Mouse (Mus musculus) stomach, postnatal 0 days (tissue): ENCODE data around the gene Col11a2. TPM values are rescaled to one million over a fixed set of nuclear protein-coding genes. Genes with fewer than 3 reads are reported as not detected.

ENCODE experiments used
- ATAC-seq: fragments of 200-750 bp; cut with Nextera tagmentation; 2 replicates; pipeline ENCODE4 v1.8.0; 2017; ENCODE audit not compliant: low FRiP score, low TSS enrichment
- DNase-seq: peaks from one replicate; pipeline ENCODE4 v3.0.0-alpha.2; 2016; ENCODE audit warnings: low spot score
- H3K27ac ChIP-seq: fragments of 300-500 bp; sonication (generic); replicated peaks from 2 replicates; pipeline ENCODE4 v1.5.1; 2014; ENCODE audit warnings: mild to moderate bottlenecking, control low read depth
- H3K27me3 ChIP-seq: fragments of 300-500 bp; sonication (generic); 2 replicates; pipeline ENCODE4 v1.6.1; 2014; ENCODE audit warnings: low read length; ENCODE audit not compliant: control insufficient read depth, insufficient read depth
- H3K36me3 ChIP-seq: fragments of 300-500 bp; sonication (generic); 2 replicates; pipeline ENCODE4 v1.6.1; 2014; ENCODE audit warnings: low read length, mixed read lengths; ENCODE audit not compliant: control insufficient read depth, insufficient read depth
- H3K4me1 ChIP-seq: fragments of 300-500 bp; sonication (generic); replicated peaks from 2 replicates; pipeline ENCODE4 v1.6.1; 2014; ENCODE audit warnings: antibody characterized with exemption; ENCODE audit not compliant: control insufficient read depth, insufficient read depth
- H3K4me2 ChIP-seq: fragments of 300-500 bp; sonication (generic); replicated peaks from 2 replicates; pipeline ENCODE4 v1.6.1; 2014; ENCODE audit warnings: low read depth, mild to moderate bottlenecking, control low read depth, moderate library complexity
- H3K4me3 ChIP-seq: fragments of 300-500 bp; sonication (generic); 2 replicates; pipeline ENCODE4 v1.5.1; 2014; ENCODE audit warnings: low read depth, low read length, control low read depth
- H3K9ac ChIP-seq: fragments of 300-500 bp; sonication (generic); 2 replicates; pipeline ENCODE4 v1.6.1; 2014; ENCODE audit warnings: mild to moderate bottlenecking, low read length, control low read depth, mixed read lengths
- H3K9me3 ChIP-seq: fragments of 300-500 bp; sonication (generic); 2 replicates; pipeline ENCODE4 v1.6.1; 2016; ENCODE audit warnings: low read length; ENCODE audit not compliant: control insufficient read depth
- CTCF ChIP-seq: IDR thresholded peaks from 2 replicates; pipeline ENCODE4 v1.5.1; 2016; ENCODE audit warnings: antibody characterized with exemption, low read depth, mild to moderate bottlenecking, moderate library complexity
- EP300 ChIP-seq: optimal IDR thresholded peaks from 2 replicates; pipeline ENCODE3; 2016; ENCODE audit warnings: antibody characterized with exemption
- WGBS: fragments of 180-500 bp; shearing (Covaris S2); extraction: QIAGEN DNeasy Blood & Tissue Kit; methylation state at CpG from one replicate; pipeline ENCODE4 v1.1.7; 2014; 5-methylcytosine and 5-hydroxymethylcytosine counted together
- polyA plus RNA-seq: library from polyadenylated mRNA; unstranded; fragments of >200 nt; fragmentation: Nextera tagmentation; extraction: Ambion mirVana; gene quantifications from 2 replicates; pipeline ENCODE4 v1.2.1, GENCODE M21; 2015

The Col11a2 gene
- polyA plus RNA-seq, 1 experiment from 2014 or later: 0.18 TPM

DNA sequence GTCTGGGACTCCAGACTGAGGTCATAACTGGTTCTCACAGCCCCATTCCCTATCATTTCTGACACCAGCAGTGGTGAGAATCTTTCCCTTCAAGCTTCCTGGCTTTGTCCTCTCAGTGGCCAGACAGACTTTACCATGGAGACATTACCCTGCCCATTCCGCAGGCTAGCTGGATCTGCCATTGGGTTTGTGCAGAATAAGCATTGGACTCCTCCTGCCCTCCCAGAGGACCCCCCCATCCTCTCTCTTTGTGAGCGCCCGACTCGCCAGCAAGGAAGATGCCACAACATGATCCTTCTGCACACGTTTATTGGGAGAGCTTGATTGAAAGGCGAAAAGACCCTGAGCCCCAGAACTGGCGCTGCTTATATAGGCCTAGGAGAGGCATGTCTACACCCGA is 25.8 kb upstream of the Col11a2 start:
- H3K4me2 ChIP-seq: no peak overlapping the region
- TF ChIP-seq EP300 (no peak), CTCF (no peak)
- H3K4me3 ChIP-seq: no peak overlapping the region
- no peak overlapping the region for H3K27ac ChIP-seq
- H3K9me3 ChIP-seq: no peaks in the 10 kb centered on the region
- H3K9ac ChIP-seq: no peak overlapping the region
- no peak for ATAC-seq
- no peaks in the 10 kb centered on the region for H3K27me3 ChIP-seq
- H3K4me1 ChIP-seq: no peaks in the 10 kb centered on the region
- DNase-seq: no peak
- WGBS: 95% methylated on average over 8 of the region's 8 CpGs
- H3K36me3 ChIP-seq: no peaks in the 10 kb centered on the region

GRCm38 (mm10) chr17:34021539-34022413 is 17.5 kb upstream of the Col11a2 start:
- no peak for ATAC-seq

DNA sequence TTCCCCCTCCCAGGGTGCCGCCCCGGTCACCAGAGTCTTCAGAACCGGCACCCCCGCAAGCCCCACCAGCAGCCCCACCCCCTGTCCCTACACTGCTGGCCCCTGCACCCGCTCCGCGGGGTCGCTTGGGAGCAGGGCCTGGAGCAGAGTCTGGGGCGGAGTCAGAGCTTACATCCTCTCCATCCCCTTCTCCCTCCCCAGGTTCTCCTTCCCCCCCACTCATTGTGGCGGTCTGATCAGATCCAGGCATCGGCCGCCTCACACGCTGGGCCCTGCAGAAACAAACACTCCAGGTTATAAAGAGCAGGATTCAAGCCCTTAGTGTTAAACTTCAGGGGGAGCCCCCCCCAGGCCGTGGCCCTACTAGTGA is 16.8 kb upstream of the Col11a2 start:
- ATAC-seq (no peak), DNase-seq (no peak)
- Histone ChIP-seq H3K4me2 (no peak overlapping the region), H3K9me3 (no peaks in the 10 kb centered on the region), H3K27ac (no peak overlapping the region), H3K36me3 (peaks cover 2% of the 10 kb centered on the region; the same call in 1 of the 2 replicates), H3K27me3 (no peaks in the 10 kb centered on the region), H3K4me1 (peaks cover 3% of the 10 kb centered on the region; the same call in 1 of the 2 replicates), H3K4me3 (no peak overlapping the region), H3K9ac (no peak overlapping the region)
- 86% methylated on average over 12 of the region's 14 CpGs for WGBS
- TF ChIP-seq CTCF: no peak
- TF ChIP-seq EP300: no peak

More at GRCm38 (mm10) chr17:34021539-34022413, 17.5 kb upstream of the Col11a2 start:
- TF ChIP-seq CTCF (no peak), EP300 (no peak)
- H3K27ac ChIP-seq: no peak overlapping the region
- H3K4me3 ChIP-seq: no peak overlapping the region
- H3K4me1 ChIP-seq: no peaks in the 10 kb centered on the region; the same call in 1 of the 2 replicates
- no peak overlapping the region for H3K9ac ChIP-seq
- H3K27me3 ChIP-seq: no peaks in the 10 kb centered on the region
- DNase-seq: peak; percentile 17
- H3K9me3 ChIP-seq: no peaks in the 10 kb centered on the region
- no peak overlapping the region for H3K4me2 ChIP-seq
- peaks cover 2% of the 10 kb centered on the region; the same call in 1 of the 2 replicates for H3K36me3 ChIP-seq
- 95% methylated on average over 23 of the region's 23 CpGs for WGBS

DNA sequence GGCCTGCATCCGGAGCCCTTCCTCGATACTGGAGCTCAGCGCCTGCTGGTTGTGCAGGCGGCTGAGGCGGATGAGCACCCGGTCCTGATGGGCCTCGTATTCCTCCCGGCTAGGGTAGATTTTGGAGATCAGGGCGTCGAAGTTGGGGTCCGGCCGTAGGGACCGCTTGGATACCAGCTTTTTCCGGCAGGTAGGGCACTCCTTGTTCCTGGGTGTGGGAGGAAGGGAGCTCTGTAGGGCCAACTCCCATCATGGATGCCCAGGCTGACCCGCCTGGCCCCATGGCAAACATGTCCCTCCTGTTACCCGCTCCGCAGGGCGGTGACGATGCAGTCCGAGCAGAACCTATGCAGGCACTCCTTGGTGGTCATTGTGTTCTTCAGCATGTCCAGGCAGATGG is 16.2 kb upstream of the Col11a2 start:
- Histone ChIP-seq H3K36me3 (peaks cover 2% of the 10 kb centered on the region; the same call in 1 of the 2 replicates), H3K9me3 (no peaks in the 10 kb centered on the region), H3K27me3 (no peaks in the 10 kb centered on the region), H3K4me2 (no peak overlapping the region), H3K4me1 (peaks cover 3% of the 10 kb centered on the region; the same call in 1 of the 2 replicates), H3K27ac (no peak overlapping the region), H3K4me3 (no peak overlapping the region), H3K9ac (no peak overlapping the region)
- TF ChIP-seq EP300 (no peak), CTCF (no peak)
- DNase-seq (peak; percentile 13), ATAC-seq (no peak)
- 96% methylated on average over 19 of the region's 20 CpGs for WGBS

DNA sequence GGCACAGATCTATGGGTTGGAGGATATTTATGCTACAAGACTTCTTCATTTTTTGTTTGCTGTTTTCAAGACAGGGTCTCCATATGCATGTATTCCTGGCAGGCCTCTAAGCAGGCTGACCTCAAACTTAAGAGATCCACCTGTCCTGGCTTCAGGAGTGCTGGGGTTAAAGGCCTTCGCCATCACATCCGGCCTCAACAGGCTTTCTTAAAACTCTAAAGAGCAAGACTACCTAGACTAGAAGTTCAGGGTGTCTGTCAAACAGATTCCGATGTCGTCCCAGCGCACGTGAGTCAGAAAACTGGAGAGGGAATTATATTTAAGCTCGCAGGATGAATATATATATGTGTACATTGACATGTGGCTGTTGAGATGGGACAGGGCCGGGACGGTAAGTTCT is 15.6 kb upstream of the Col11a2 start:
- Histone ChIP-seq H3K9me3 (no peaks in the 10 kb centered on the region), H3K27me3 (no peaks in the 10 kb centered on the region), H3K4me1 (peaks cover 3% of the 10 kb centered on the region; the same call in 1 of the 2 replicates), H3K27ac (no peak overlapping the region), H3K4me3 (peak overlapping the region; percentile 85), H3K9ac (no peak overlapping the region; the same call in 1 of the 2 replicates), H3K36me3 (peaks cover 6% of the 10 kb centered on the region), H3K4me2 (peak overlapping the region; percentile 72)
- TF ChIP-seq EP300 (no peak), CTCF (no peak)
- DNase-seq: no peak
- WGBS: 56% methylated on average over 9 of the region's 9 CpGs
- no peak for ATAC-seq

DNA sequence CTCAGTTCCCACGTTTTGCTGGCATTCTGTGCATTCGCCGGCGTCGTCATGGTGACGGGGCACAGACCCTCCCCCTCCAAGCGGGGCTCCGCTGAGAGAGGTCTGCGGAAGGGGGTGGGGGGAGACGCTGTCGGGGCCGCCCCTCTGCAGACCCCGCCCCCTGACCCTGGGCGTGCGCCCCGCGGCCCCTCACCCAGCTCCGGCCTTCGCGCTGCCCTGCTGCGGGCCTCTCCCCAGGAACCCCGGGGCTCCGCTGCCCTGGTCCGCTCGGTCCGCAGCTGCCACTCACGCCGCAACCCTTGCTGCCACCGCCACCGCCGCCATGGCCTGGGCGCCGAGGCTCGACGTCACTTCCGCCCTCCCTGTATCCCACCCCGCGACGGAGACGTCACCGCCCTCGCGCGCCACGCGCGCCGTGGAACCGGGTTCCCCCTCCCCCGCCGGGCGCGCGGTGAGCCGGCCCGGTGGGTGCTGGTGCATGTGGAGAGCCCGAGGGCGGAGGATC is 14.9 kb upstream of the Col11a2 start, which contains the start of gene Ring1:
Gene Ring1, minus strand, starts transcription at position 364 of the 505 bp plus-strand sequence.
- peak within 1 kb of the TSS; percentile 85 for H3K4me3 ChIP-seq
- peaks cover 12% of the 10 kb centered on the region for H3K36me3 ChIP-seq
- 0% methylated on average over 30 of the region's 58 CpGs for WGBS
- peak within 1 kb of the TSS; percentile 72 for H3K4me2 ChIP-seq
- ATAC-seq (peak; percentile 72), DNase-seq (peak; percentile 88)
- no peaks in the 10 kb centered on the region for H3K27me3 ChIP-seq
- peak within 1 kb of the TSS; percentile 93 for H3K27ac ChIP-seq
- TF ChIP-seq CTCF (no peak), EP300 (no peak)
- peaks cover 3% of the 10 kb centered on the region; the same call in 1 of the 2 replicates for H3K4me1 ChIP-seq
- peak within 1 kb of the TSS; percentile 92 for H3K9ac ChIP-seq
- H3K9me3 ChIP-seq: no peaks in the 10 kb centered on the region
